Mouse (Mus musculus) stomach, postnatal 0 days (tissue): Measurements from ENCODE around the gene Sik3.

Experiments used
- CTCF ChIP-seq: IDR thresholded peaks from 2 replicates; pipeline ENCODE4 v1.5.1; 2016; ENCODE audit warnings: antibody characterized with exemption, low read depth, mild to moderate bottlenecking, moderate library complexity
- EP300 ChIP-seq: optimal IDR thresholded peaks from 2 replicates; pipeline ENCODE3; 2016; ENCODE audit warnings: antibody characterized with exemption

DNA sequence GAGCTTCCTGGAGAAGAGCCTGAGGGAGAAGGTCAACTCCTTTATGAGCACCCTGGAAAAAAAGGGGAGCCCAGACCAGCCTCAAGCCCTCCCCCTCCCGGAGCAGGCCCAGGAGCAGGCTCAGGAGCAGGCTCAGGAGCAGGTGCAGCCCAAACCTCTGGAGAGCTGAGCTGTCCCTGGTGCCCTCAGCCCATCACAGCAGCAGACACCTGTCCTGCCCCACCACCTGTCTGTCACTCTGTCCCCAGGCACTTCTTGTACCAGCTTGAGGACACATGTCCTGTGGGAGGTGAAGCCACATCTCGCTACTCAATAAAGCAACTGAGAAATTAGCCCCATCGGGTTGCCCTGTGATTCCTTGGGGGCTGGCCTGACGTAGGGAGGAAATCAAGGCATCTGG, 230.5 kb downstream of the Sik3 start:
- TF ChIP-seq CTCF: no peak
- no peak for TF ChIP-seq EP300
